Mouse (Mus musculus) heart, adult 2 months (tissue): ENCODE measurements at regions not wholly inside any gene's neighbourhood (a gene's known extent, or its start where the extent isn't known, plus 50 kb on each side); places are given as distances from the start of the nearest gene placed in this dataset.
A peak's percentile ranks its signal among the peaks of the same experiment; 100 is the strongest.

Source experiments
- DNase-seq, 2 experiments: peaks; one replicate each; pipeline ENCODE4 v3.0.0; 2021
- H3K27ac ChIP-seq: fragments of 200-600 bp; 2 replicates; pipeline ENCODE4 v1.8.1; 2022
- H3K27me3 ChIP-seq: fragments of 200-500 bp; 2 replicates; pipeline ENCODE4 v1.6.1; 2012; ENCODE audit warnings: mild to moderate bottlenecking, low read length, inconsistent platforms, mixed read lengths; ENCODE audit not compliant: control insufficient read depth, insufficient read depth
- H3K36me3 ChIP-seq: fragments of 200-500 bp; 2 replicates; pipeline ENCODE4 v1.6.1; 2012; ENCODE audit warnings: low read length, inconsistent platforms; ENCODE audit not compliant: control insufficient read depth, insufficient read depth
- H3K4me1 ChIP-seq: fragments of 200-500 bp; 2 replicates; pipeline ENCODE4 v1.6.1; 2011; ENCODE audit warnings: low read length; ENCODE audit not compliant: control insufficient read depth, insufficient read depth
- H3K4me3 ChIP-seq: fragments of 200-600 bp; 2 replicates; pipeline ENCODE4 v1.8.1; 2022
- H3K79me2 ChIP-seq: fragments of 200-500 bp; replicated peaks from 2 replicates; pipeline ENCODE4 v1.6.1; 2012; ENCODE audit warnings: mild to moderate bottlenecking, inconsistent platforms, low read length, moderate library complexity, mixed read lengths; ENCODE audit not compliant: control insufficient read depth, insufficient read depth
- H3K9ac ChIP-seq: fragments of 200-500 bp; 2 replicates; pipeline ENCODE4 v1.6.1; 2012; ENCODE audit warnings: low read depth, mild to moderate bottlenecking, control low read depth, inconsistent platforms, low read length, mixed read lengths
- CTCF ChIP-seq: fragments of 200-600 bp; IDR thresholded peaks from 2 replicates; pipeline ENCODE4 v1.8.1; 2022; ENCODE audit warnings: antibody characterized with exemption, mild to moderate bottlenecking, moderate library complexity
- EP300 ChIP-seq: fragments of 200-500 bp; IDR thresholded peaks from 2 replicates; pipeline ENCODE4 v1.6.1; 2011; ENCODE audit warnings: low read depth, low read length, control low read depth; ENCODE audit not compliant: insufficient read depth
- POLR2A ChIP-seq: fragments of 200-500 bp; IDR thresholded peaks from 2 replicates; pipeline ENCODE4 v1.6.1; 2011; ENCODE audit warnings: mild to moderate bottlenecking, low read depth, low read length, control low read depth; ENCODE audit not compliant: insufficient read depth
- WGBS: fragments of 180-500 bp; shearing (Covaris S2); methylation state at CpG from one replicate; pipeline ENCODE4 v1.1.7; 2018; 5-methylcytosine and 5-hydroxymethylcytosine counted together
- intact Hi-C: fragments of 180-260 bp; cut with DNase I; formaldehyde crosslinking; loops from one replicate; pipeline ENCODE4 v1.15.1; 2025

DNA sequence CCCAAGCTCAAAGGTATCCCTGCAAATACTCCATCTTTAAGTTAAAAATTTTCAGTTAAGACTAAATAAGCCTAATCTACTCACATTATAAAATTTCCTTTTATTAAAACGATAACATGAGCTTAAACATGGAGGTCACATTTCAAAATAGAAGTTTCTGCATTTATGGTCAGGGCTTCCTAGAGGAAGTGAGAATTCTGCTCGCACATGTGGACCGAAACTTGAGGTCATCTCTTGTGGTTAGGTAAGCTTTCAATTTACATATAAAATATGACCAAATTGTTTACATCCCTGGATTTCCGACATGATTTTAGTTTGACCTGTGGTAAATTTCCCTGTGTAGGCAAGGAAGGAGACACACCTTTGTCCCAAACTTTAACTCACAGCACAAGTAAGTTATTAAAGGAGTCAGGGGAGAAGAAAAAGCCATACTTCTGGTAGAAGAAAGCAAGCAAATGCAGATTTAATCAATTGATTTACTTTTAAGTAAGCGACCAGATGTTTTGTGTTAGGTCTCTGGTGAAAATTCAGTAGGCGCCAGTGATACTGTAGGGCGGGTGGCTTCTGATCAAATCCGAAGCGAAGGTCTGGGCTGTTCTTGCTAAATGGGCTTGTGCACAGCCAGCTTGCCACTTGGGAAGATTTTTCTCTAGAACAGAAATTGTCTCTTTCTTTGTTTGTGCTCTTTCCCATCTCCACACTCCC lies 119.5 kb upstream of the Dkk2 start:
- Histone ChIP-seq H3K27me3 (no peaks in the 10 kb centered on the region), H3K79me2 (no peaks in the 10 kb centered on the region), H3K36me3 (no peaks in the 10 kb centered on the region), H3K9ac (no peak overlapping the region), H3K27ac (no peak overlapping the region), H3K4me1 (no peaks in the 10 kb centered on the region), H3K4me3 (no peak overlapping the region)
- intact Hi-C loops: no loop called here
- WGBS: 85% methylated on average over 9 of the region's 9 CpGs
- DNase-seq: no peak
- TF ChIP-seq POLR2A (no peak), EP300 (no peak), CTCF (no peak)

DNA sequence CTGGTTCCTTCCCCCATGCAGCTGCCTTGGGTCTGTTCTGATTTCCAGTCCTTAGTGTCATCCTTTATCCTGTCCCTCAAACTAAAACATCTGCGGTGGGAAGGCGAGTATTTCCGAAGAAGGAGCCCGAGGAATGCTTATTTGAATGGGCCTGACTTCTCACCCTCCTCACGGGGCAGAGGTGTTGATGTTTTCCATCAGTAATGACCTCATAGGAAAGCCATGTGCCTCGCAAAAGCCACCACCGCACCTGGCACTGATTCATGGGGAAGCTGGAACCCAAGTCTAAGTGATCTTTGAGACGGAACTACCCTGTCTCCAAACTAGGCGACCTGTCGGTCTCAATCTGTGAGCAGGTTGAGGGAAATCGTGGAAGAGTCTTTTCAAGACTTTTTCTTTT lies 117.8 kb upstream of the Dkk2 start:
- no peaks in the 10 kb centered on the region for H3K4me1 ChIP-seq
- H3K4me3 ChIP-seq: no peak overlapping the region
- H3K27ac ChIP-seq: no peak overlapping the region
- no peaks in the 10 kb centered on the region for H3K79me2 ChIP-seq
- intact Hi-C loops: no loop called here
- WGBS: 49% methylated on average over 11 of the region's 11 CpGs
- no peaks in the 10 kb centered on the region for H3K36me3 ChIP-seq
- H3K27me3 ChIP-seq: no peaks in the 10 kb centered on the region
- no peak for DNase-seq
- TF ChIP-seq POLR2A (no peak), CTCF (no peak), EP300 (no peak)
- no peak overlapping the region for H3K9ac ChIP-seq

DNA sequence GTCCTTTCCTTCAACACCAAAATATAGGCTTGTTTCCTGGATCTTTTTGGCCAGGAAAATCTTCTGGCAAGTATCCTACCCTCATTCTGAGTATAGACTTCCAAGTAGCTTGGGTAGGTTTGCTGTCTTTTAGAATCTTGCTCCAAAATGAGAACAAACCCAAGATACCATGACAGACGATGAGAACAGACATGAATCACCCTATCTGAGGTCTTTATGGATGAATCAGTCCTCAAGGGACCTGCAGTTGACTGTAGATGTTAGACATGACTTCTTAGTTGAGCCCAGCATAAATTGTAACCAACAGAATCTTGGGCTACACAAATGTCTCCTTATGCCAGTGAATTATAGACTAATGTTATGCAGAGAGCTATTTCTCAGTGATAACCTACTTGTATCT lies 114.3 kb upstream of the Dkk2 start:
- Histone ChIP-seq H3K79me2 (no peaks in the 10 kb centered on the region), H3K36me3 (no peaks in the 10 kb centered on the region), H3K27ac (no peak overlapping the region), H3K9ac (no peak overlapping the region), H3K27me3 (no peaks in the 10 kb centered on the region), H3K4me3 (no peak overlapping the region), H3K4me1 (no peaks in the 10 kb centered on the region)
- WGBS: 51% methylated on average over 1 of the region's 1 CpGs
- intact Hi-C loops: no loop called here
- TF ChIP-seq EP300 (no peak), CTCF (no peak), POLR2A (no peak)
- no peak for DNase-seq

DNA sequence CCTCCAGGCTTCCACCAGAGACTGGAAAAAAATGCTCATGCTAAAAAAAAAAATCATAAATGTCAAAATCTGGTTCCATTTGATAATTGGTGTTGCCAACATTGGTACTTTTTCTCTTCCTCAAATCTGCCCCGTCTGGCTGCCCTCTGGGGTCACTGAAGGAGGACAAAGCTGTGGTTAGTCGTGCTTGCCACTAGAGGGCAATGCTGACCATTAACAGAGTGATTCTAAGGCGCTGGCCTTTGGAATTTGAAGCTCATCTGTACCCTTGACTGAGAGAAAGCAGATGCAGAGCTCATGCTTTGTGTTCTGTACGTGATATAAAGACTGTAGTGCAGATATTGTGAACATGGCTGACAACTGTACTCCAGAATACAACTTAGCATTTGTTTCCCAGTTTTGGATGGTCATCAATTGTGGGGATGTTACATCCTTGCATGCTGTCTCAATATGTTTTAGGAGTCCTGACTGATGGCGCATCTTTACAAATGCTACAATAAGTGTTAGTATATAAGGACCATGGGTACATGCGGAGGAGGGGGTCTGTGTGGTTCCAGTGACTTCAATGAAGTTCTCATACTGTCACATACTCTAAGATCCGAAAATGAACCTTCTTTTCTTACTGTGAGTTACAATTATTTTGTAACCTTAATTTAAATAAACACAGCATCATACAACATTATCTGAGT lies 109.0 kb upstream of the Dkk2 start:
- WGBS: 39% methylated on average over 7 of the region's 7 CpGs
- H3K9ac ChIP-seq: no peak overlapping the region
- H3K79me2 ChIP-seq: no peaks in the 10 kb centered on the region
- H3K4me1 ChIP-seq: no peaks in the 10 kb centered on the region
- no peak overlapping the region for H3K4me3 ChIP-seq
- no peak for TF ChIP-seq POLR2A
- TF ChIP-seq EP300: 0 out of 2 replicates have a peak, but pooled peaks have one; percentile 33
- peak; percentile 86 for TF ChIP-seq CTCF
- DNase-seq: peak in 1 of 2 experiments; percentile 15
- no peaks in the 10 kb centered on the region for H3K27me3 ChIP-seq
- H3K36me3 ChIP-seq: no peaks in the 10 kb centered on the region
- intact Hi-C loops: no loop called here
- no peak overlapping the region for H3K27ac ChIP-seq

DNA sequence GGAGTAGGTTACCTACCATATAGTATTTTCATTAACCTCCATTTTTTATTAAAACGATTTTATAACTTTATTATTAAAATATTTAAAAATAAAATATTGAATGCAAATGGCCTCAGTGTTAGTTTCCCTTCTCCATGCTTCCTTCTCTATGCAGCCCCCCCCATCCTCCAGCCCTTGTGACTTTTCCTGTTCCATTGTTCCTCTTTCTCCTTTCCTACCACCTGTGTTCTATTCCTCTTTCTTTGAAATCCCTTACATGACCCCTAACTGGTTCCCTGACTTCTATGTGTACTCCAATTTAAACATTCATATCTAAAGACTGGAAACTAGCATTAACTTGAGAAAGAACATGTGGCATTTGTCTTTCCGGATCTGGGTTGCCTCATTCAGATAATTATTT lies 101.8 kb upstream of the Dkk2 start:
- intact Hi-C loops: no loop called here
- TF ChIP-seq EP300 (no peak), CTCF (no peak), POLR2A (no peak)
- Histone ChIP-seq H3K4me1 (no peaks in the 10 kb centered on the region), H3K4me3 (no peak overlapping the region), H3K27ac (no peak overlapping the region), H3K36me3 (no peaks in the 10 kb centered on the region), H3K27me3 (no peaks in the 10 kb centered on the region), H3K9ac (no peak overlapping the region), H3K79me2 (no peaks in the 10 kb centered on the region)
- no peak for DNase-seq
- WGBS: 73% methylated on average over 2 of the region's 2 CpGs

DNA sequence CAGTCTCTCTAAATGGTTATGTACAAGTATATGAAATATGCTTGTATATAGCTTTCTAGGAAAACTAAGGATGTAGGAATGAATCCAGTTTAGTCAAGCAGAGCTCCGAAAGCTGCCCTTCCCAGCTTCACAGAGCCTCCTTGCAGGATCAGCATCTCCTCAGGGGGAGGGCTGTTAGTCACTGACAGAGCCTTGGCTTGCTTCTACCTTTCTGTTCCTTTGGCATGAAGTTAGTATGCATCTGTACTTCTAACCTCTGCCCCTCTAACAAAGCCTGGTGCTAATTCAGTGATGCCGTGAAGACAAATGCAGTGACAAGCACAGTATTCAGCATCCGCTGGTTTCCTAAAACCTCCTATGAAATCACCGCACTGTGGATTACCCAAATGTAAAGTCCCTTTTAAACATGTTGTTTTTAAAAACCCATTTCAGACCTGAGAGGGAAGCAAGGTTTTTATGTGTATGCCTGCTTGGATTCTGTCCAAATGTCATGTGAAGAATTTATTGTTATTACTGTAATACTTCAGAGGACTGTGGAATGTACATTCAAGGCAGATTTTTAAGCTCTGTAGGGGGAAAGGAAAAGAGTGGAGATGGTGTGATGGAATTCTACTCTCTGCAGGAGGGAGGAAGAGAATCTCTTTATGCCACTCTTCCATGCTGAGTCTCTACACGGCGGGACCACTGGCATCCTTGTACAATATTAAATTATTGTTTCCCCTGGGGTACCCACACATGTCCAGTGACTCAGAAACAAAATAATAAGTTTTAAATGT lies 86.1 kb upstream of the Dkk2 start:
- Histone ChIP-seq H3K36me3 (no peaks in the 10 kb centered on the region), H3K9ac (no peak overlapping the region), H3K79me2 (no peaks in the 10 kb centered on the region), H3K27ac (no peak overlapping the region), H3K4me1 (no peaks in the 10 kb centered on the region), H3K27me3 (no peaks in the 10 kb centered on the region), H3K4me3 (no peak overlapping the region)
- TF ChIP-seq EP300: no peak
- no peak for TF ChIP-seq CTCF
- no peak for TF ChIP-seq POLR2A
- no peak for DNase-seq
- 78% methylated on average over 6 of the region's 6 CpGs for WGBS
- intact Hi-C loops: no loop called here
